Comparison of ENCODE assay signal across 10 mouse cellular contexts in the genomic region with DNA sequence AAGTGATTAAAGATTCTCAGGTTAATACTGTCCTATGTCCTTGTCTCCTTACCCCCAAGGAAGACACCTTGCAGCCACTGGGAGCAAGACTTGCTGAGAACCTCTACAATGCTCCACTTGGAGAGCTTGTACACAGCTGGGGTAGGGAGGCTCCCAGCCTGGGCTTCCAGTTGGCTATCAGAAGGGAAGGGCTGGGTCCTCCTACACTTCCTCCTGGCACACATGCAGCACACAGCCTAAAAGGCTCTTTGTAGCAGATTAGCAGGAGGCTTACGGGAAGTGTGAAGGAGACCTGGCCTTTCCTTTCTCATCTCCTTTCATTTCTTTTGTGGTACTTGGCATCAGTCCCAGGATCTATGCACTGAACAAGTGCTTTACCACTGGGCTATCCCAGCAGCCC. TPM values are rescaled to one million over a fixed set of nuclear protein-coding genes. Genes with fewer than 3 reads are reported as not detected.
DNase-seq lines count a peak whose midpoint lies in the region; ATAC-seq lines count a peak whose summit lies in the region.
"Had no signal": no experiment of that assay in that cellular context is flagged by ENCODE, and none has a peak within 500 bp of the region (broad histone marks: within the 10 kb centered on the region; RNA-seq: fewer than 3 reads in every experiment).

No protein-coding gene starts in this region.

- WGBS in heart, embryonic 14.5 days = 42% methylated on average over 1 of the region's 1 CpGs
- WGBS in forebrain, embryonic 16.5 days = 13% methylated on average over 1 of the region's 1 CpGs

- H3K4me3 ChIP-seq in heart, embryonic 14.5 days (ENCODE audit: control insufficient read depth in 1 of 2, insufficient read depth in 1 of 2, low read depth in 1 of 2, low read length in 2 of 2) = no peak overlapping the region
- H3K4me3 ChIP-seq in forebrain, embryonic 16.5 days (replicated peaks; ENCODE audit: low read length) = no peak overlapping the region
- H3K4me3 ChIP-seq: myocyte had no signal

- H3K27me3 ChIP-seq in heart, embryonic 14.5 days (ENCODE audit: control insufficient read depth, insufficient read depth, low read length) = no peaks in the 10 kb centered on the region
- no peaks in the 10 kb centered on the region for H3K27me3 ChIP-seq in forebrain, embryonic 16.5 days (replicated peaks; ENCODE audit: control insufficient read depth, insufficient read depth, low read length)

- H3K27ac ChIP-seq in heart, embryonic 14.5 days (replicated peaks in 1 of 2; ENCODE audit: control insufficient read depth in 1 of 2, insufficient read depth in 1 of 2, low read depth in 2 of 2, low read length in 2 of 2) = peak overlapping the region; percentile 27 to 51; a peak in 1 of 4 replicates
- no peak overlapping the region for H3K27ac ChIP-seq in forebrain, embryonic 16.5 days (ENCODE audit: low read length)

- peaks cover 2 to 4% of the 10 kb centered on the region in 2 experiments; a peak in 1 of 4 replicates for H3K4me1 ChIP-seq in heart, embryonic 14.5 days (ENCODE audit: control insufficient read depth in 2 of 2, insufficient read depth in 2 of 2, low read length in 2 of 2)
- H3K4me1 ChIP-seq in forebrain, embryonic 16.5 days (replicated peaks; ENCODE audit: control insufficient read depth, insufficient read depth, low read length) = no peaks in the 10 kb centered on the region

- no peak overlapping the region for H3K4me2 ChIP-seq in heart, embryonic 14.5 days (ENCODE audit: low read length)
- H3K4me2 ChIP-seq in forebrain, embryonic 16.5 days (ENCODE audit: low read length) = no peak overlapping the region

- H3K9ac ChIP-seq in heart, embryonic 14.5 days (ENCODE audit: low read length) = no peak overlapping the region
- H3K9ac ChIP-seq in forebrain, embryonic 16.5 days (replicated peaks; ENCODE audit: low read depth, low read length) = no peak overlapping the region

- 0 out of 2 replicates have a peak, but pooled peaks cover 4% of the 10 kb centered on the region for H3K9me3 ChIP-seq in heart, embryonic 14.5 days (ENCODE audit: control insufficient read depth, low read length)
- H3K9me3 ChIP-seq in forebrain, embryonic 16.5 days (ENCODE audit: control insufficient read depth, low read length) = peaks cover 4% of the 10 kb centered on the region; the same call in 1 of the 2 replicates

- H3K36me3 ChIP-seq in heart, embryonic 14.5 days (ENCODE audit: control insufficient read depth, insufficient read depth, low read length) = no peaks in the 10 kb centered on the region
- H3K36me3 ChIP-seq in forebrain, embryonic 16.5 days (ENCODE audit: control insufficient read depth, insufficient read depth) = no peaks in the 10 kb centered on the region

- peak; percentile 7 for DNase-seq in right cerebral cortex, adult 18-20 months
- DNase-seq in right cerebral cortex, postnatal 4 days = no peak
- DNase-seq in layer of hippocampus, postnatal 10 days (ENCODE audit: low spot score in 2 of 2) = peak; percentile 14 to 17
- peak; percentile 45 for DNase-seq in testis, postnatal 10 days (ENCODE audit: low spot score)
- no peak for DNase-seq in T-cell, adult 2 months (ENCODE audit: low spot score)

- peak; percentile 81 for ATAC-seq in heart, embryonic 14.5 days (ENCODE audit: insufficient number of reproducible peaks, insufficient read depth, low FRiP score, low read depth)
- ATAC-seq in forebrain, embryonic 16.5 days = no peak

RNA-seq across cellular contexts. Expression of a gene that starts 14.2 kb away (rescaled TPM):
- not detected in 2 replicates for polyA plus RNA-seq in heart, embryonic 14.5 days (2014; fragmentation: Nextera tagmentation; extraction: Ambion mirVana)
- total RNA-seq in layer of hippocampus, postnatal 10 days (2021) = under 1 TPM in 1 of 2 experiments, not detected in 1; 0.16 TPM
- not detected in 2 replicates for polyA plus RNA-seq in forebrain, embryonic 16.5 days (2015; fragmentation: Nextera tagmentation; extraction: Ambion mirVana)

RNA-seq across cellular contexts. Expression of a gene that starts 17.4 kb away (rescaled TPM):
- not detected in 2 replicates for polyA plus RNA-seq in heart, embryonic 14.5 days (2014; fragmentation: Nextera tagmentation; extraction: Ambion mirVana)
- total RNA-seq in layer of hippocampus, postnatal 10 days (2021) = not detected
- polyA plus RNA-seq in forebrain, embryonic 16.5 days (2015; fragmentation: Nextera tagmentation; extraction: Ambion mirVana) = not detected in 2 replicates
- total RNA-seq: left cerebral cortex, postnatal 36 days had no signal
- polyA plus RNA-seq: myocyte; urinary bladder, adult 2 months had no signal

RNA-seq across cellular contexts. Expression of a gene that starts 20.0 kb away (rescaled TPM):
- polyA plus RNA-seq in heart, embryonic 14.5 days (2014; fragmentation: Nextera tagmentation; extraction: Ambion mirVana) = not detected in 2 replicates
- not detected for total RNA-seq in layer of hippocampus, postnatal 10 days (2021)
- not detected in 2 replicates for polyA plus RNA-seq in forebrain, embryonic 16.5 days (2015; fragmentation: Nextera tagmentation; extraction: Ambion mirVana)
- total RNA-seq: left cerebral cortex, postnatal 36 days had no signal
- polyA plus RNA-seq: myocyte; urinary bladder, adult 2 months had no signal

RNA-seq across cellular contexts. Expression of a gene that starts 48.6 kb away (rescaled TPM):
- not detected in 2 replicates for polyA plus RNA-seq in heart, embryonic 14.5 days (2014; fragmentation: Nextera tagmentation; extraction: Ambion mirVana)
- not detected for total RNA-seq in layer of hippocampus, postnatal 10 days (2021)
- not detected in 2 replicates for polyA plus RNA-seq in forebrain, embryonic 16.5 days (2015; fragmentation: Nextera tagmentation; extraction: Ambion mirVana)
- total RNA-seq: left cerebral cortex, postnatal 36 days had no signal
- polyA plus RNA-seq: myocyte had no signal

Comparison
In these comparisons a context has a peak if more than half of its experiments do, and no peak if none do; other contexts are left out.
1. DNase-seq: peak in right cerebral cortex, adult 18-20 months (single experiment), layer of hippocampus, postnatal 10 days (2 of 2) and testis, postnatal 10 days (single experiment); none in right cerebral cortex, postnatal 4 days (single experiment) and T-cell, adult 2 months (single experiment).